Mouse (Mus musculus): ENCODE measurements around the gene Rps6ka3.

GRCm38 (mm10) chrX:159414130-159414828 is 204.2 kb downstream of the Rps6ka3 start, which contains the start of gene Map7d2:
- TF ChIP-seq CTCF (IDR thresholded peaks at IDR 0.05; ENCODE audit: control insufficient read depth, insufficient read depth, insufficient read length) (no peak), USF1 (IDR thresholded peaks at IDR 0.05; ENCODE audit: low read depth) (no peak)

All from C2C12 (cell line).